Mouse (Mus musculus): ENCODE measurements around the gene Rccd1.

DNA sequence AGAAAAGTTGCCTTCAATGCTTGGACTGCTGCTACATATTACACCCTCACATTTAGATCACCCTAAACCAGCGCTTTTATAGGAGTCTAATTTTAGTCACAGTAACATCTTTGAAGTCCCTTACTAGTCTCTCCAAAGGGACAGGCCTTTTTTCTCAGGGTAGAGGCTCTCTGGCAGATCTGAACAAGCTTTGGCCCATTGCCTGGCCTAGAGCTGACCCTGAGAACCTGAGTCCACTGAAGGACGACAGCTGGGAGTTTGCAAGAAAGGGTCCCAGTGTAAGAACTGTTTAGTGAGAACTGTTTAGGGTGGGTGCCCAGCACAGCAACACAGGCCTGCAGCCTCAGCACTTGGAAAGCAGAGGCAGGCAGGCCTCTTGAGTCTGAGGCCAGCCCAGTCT is 41.5 kb upstream of the Rccd1 start:
- TF ChIP-seq EP300 (optimal IDR thresholded peaks at IDR 0.05) (no peak), CTCF (IDR thresholded peaks at IDR 0.05; ENCODE audit: low read depth) (no peak)
